Mouse (Mus musculus) testis, adult 2 months (tissue): Measurements from ENCODE around the gene Ifnar1.

Source experiments
- CTCF ChIP-seq: fragments of 200-500 bp; IDR thresholded peaks from 2 replicates; pipeline ENCODE4 v1.5.1; 2012; ENCODE audit warnings: low read depth, mild to moderate bottlenecking, inconsistent platforms, low read length, moderate library complexity; ENCODE audit not compliant: control insufficient read depth, insufficient read depth, insufficient replicate concordance
- POLR2A ChIP-seq: fragments of 200-500 bp; IDR thresholded peaks from 2 replicates; pipeline ENCODE4 v1.6.1; 2012; ENCODE audit warnings: low read depth, mild to moderate bottlenecking, inconsistent platforms, low read length, moderate library complexity; ENCODE audit not compliant: control insufficient read depth

- TF ChIP-seq CTCF (no peak), POLR2A (no peak)
These were observed 32.0 kb downstream of the Ifnar1 start for GRCm38 (mm10) chr16:91517020-91517419.
